Mouse (Mus musculus): ENCODE data around the gene Plcb2.

The Plcb2 gene

GRCm38 (mm10) chr2:118659077-118659476 is 69.2 kb downstream of the Plcb2 start:
- peak; percentile 97 for DNase-seq (ENCODE audit: low read depth, low spot score)

DNA sequence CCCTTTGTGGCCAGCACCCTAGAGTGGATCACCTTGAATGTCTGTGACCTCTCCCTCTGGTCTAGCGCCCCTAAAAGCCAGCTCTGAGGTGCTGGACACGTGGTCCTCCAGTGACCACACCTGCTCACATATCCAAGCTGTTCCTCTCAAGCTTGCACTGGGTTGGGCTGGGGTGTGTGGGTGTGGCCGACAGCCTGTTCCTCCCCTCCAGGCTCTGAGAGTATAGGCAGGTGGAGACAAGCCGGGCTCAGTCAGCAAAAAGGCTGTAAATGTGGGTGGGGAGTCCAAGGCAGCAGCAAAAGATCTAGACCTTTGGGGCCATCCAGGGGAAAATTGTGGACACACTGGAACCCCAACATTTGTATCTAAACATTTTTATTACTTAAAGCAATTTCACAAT is 69.8 kb downstream of the Plcb2 start:
- DNase-seq (ENCODE audit: low read depth, low spot score) = peak; percentile 79

Data from c-Kit-negative CD71-positive TER-119-positive erythroid progenitor cells, embryonic 14.5 days (primary cell).